Mouse (Mus musculus): ENCODE measurements around the gene Ifna11. TPM values are rescaled to one million over a fixed set of nuclear protein-coding genes. Genes with fewer than 3 reads are reported as not detected.
A peak's percentile ranks its signal among the peaks of the same experiment; 100 is the strongest.
"Not testable (repeated sequence)": the region's sequence is repeated elsewhere in the genome, so short reads cannot be mapped to it uniquely, and the experiment has no call there.

The Ifna11 gene
- total and polyA plus RNA-seq, 3 experiments, result not detected

GRCm38 (mm10) chr4:88830523-88830922 lies 10.8 kb downstream of the Ifna11 start:
- no peak overlapping the region for H3K27ac ChIP-seq (ENCODE audit: insufficient read depth, low read depth)
- H3K27me3 ChIP-seq (replicated peaks), result peaks cover 22% of the 10 kb centered on the region
- peaks cover 9% of the 10 kb centered on the region for H3K9me3 ChIP-seq (replicated peaks; ENCODE audit: low read length)
- H3K79me2 ChIP-seq (replicated peaks; ENCODE audit: control insufficient read depth, extremely low read depth, insufficient read depth, poor library complexity, severe bottlenecking), result no peaks in the 10 kb centered on the region
- no peaks in the 10 kb centered on the region; a peak in 1 of 4 replicates for H3K4me1 ChIP-seq (ENCODE audit: control insufficient read depth in 1 of 2, insufficient read depth in 2 of 2)
- DNase-seq (ENCODE audit: extremely low read depth), result peak; percentile 11
- no peaks in the 10 kb centered on the region for H3K36me3 ChIP-seq (replicated peaks in 1 of 2; ENCODE audit: control insufficient read depth in 1 of 2, insufficient read depth in 1 of 2, low read length in 1 of 2)
- no peak overlapping the region for H3K4me3 ChIP-seq (replicated peaks in 1 of 3; ENCODE audit: low read depth in 2 of 3, low read length in 2 of 3, poor library complexity in 1 of 3)
- TF ChIP-seq ZNF384 (IDR thresholded peaks at IDR 0.05; ENCODE audit: low read depth, low read length) (peak; percentile 80), ZC3H11A (IDR thresholded peaks at IDR 0.05; ENCODE audit: low read depth, low read length) (no peak), MAFK (IDR thresholded peaks at IDR 0.05; ENCODE audit: insufficient replicate concordance, low read length) (no peak), CTCF (conservative IDR thresholded peaks at IDR 0.05 in 1 of 2, IDR thresholded peaks at IDR 0.05 in 1 of 2; ENCODE audit: low read depth in 2 of 2, low read length in 2 of 2) (peak in 1 of 2 experiments; percentile 70; a peak in 3 of 4 replicates), USF2 (conservative IDR thresholded peaks at IDR 0.05; ENCODE audit: low read depth, low read length) (no peak), GABPA (IDR thresholded peaks at IDR 0.05; ENCODE audit: insufficient replicate concordance, low read depth, low read length) (no peak), RAD21 (IDR thresholded peaks at IDR 0.05; ENCODE audit: low read depth, low read length) (peak; percentile 36), MAX (IDR thresholded peaks at IDR 0.05; ENCODE audit: low read length) (no peak), POLR2A (IDR thresholded peaks at IDR 0.05; ENCODE audit: low read depth, low read length) (no peak), SMC3 (IDR thresholded peaks at IDR 0.05; ENCODE audit: low read depth, low read length) (peak; percentile 22; the same call in 1 of the 2 replicates), EP300 (IDR thresholded peaks at IDR 0.05; ENCODE audit: low read length) (no peak), JUN (IDR thresholded peaks at IDR 0.05; ENCODE audit: insufficient read depth, low read depth, low read length) (no peak), ELF1 (IDR thresholded peaks at IDR 0.05; ENCODE audit: low read depth, low read length) (no peak), HCFC1 (IDR thresholded peaks at IDR 0.05; ENCODE audit: low read depth, low read length) (no peak), MXI1 (IDR thresholded peaks at IDR 0.05; ENCODE audit: low read depth, low read length) (no peak), UBTF (IDR thresholded peaks at IDR 0.05; ENCODE audit: low read depth, low read length) (no peak), NELFE (IDR thresholded peaks at IDR 0.05; ENCODE audit: low read depth, low read length) (no peak)
- H3K4me2 ChIP-seq (ENCODE audit: insufficient read depth, low read depth, poor library complexity, severe bottlenecking), result no peak overlapping the region
- dilution Hi-C loops (cut with MboI; ENCODE audit: extremely low pct_ligation_motif_present, extremely low pct_unique_long_range_greater_than_20kb, low sequenced_read_pairs), result no loop called here
- in situ Hi-C loops (cut with MboI; ENCODE audit: low pct_ligation_motif_present, low pct_unique_long_range_greater_than_20kb, low sequenced_read_pairs), result no loop called here
- H3K9ac ChIP-seq (ENCODE audit: insufficient read depth, low read depth), result no peak overlapping the region

GRCm38 (mm10) chr4:88835225-88835624 lies 15.5 kb downstream of the Ifna11 start, which contains the start of gene Ifna5:
TSS of gene Ifna5 (plus strand) at chr4:88835525.
- H3K9ac ChIP-seq (ENCODE audit: insufficient read depth, low read depth); H3K4me2 ChIP-seq (ENCODE audit: insufficient read depth, low read depth, poor library complexity, severe bottlenecking); H3K36me3 ChIP-seq (replicated peaks in 1 of 2; ENCODE audit: control insufficient read depth in 1 of 2, insufficient read depth in 1 of 2, low read length in 1 of 2); DNase-seq (ENCODE audit: extremely low read depth); in situ Hi-C loops (cut with MboI; ENCODE audit: low pct_ligation_motif_present, low pct_unique_long_range_greater_than_20kb, low sequenced_read_pairs); H3K9me3 ChIP-seq (replicated peaks; ENCODE audit: low read length); H3K27ac ChIP-seq (ENCODE audit: insufficient read depth, low read depth); dilution Hi-C loops (cut with MboI; ENCODE audit: extremely low pct_ligation_motif_present, extremely low pct_unique_long_range_greater_than_20kb, low sequenced_read_pairs); H3K79me2 ChIP-seq (replicated peaks; ENCODE audit: control insufficient read depth, extremely low read depth, insufficient read depth, poor library complexity, severe bottlenecking); H3K4me3 ChIP-seq (replicated peaks in 1 of 3; ENCODE audit: low read depth in 2 of 3, low read length in 2 of 3, poor library complexity in 1 of 3); H3K4me1 ChIP-seq (ENCODE audit: control insufficient read depth in 1 of 2, insufficient read depth in 2 of 2): not testable (repeated sequence)
- H3K27me3 ChIP-seq (replicated peaks), result peaks cover 32% of the 10 kb centered on the region
